Mouse (Mus musculus) heart, embryonic 11.5 days (tissue): Measurements from ENCODE around the gene Fbxo42. TPM values are rescaled to one million over a fixed set of nuclear protein-coding genes. Genes with fewer than 3 reads are reported as not detected.

Experiments used
- ATAC-seq: fragments of 200-750 bp; cut with Nextera tagmentation; replicated peaks from 2 replicates; pipeline ENCODE4 v1.8.0; 2017; ENCODE audit warnings: moderate library complexity; ENCODE audit not compliant: insufficient number of reproducible peaks, low FRiP score, low TSS enrichment
- H3K27ac ChIP-seq: fragments of 300-500 bp; sonication (generic); 2 replicates; pipeline ENCODE4 v1.5.1; 2014; ENCODE audit warnings: mild to moderate bottlenecking, low read depth, low read length
- H3K27me3 ChIP-seq: fragments of 300-500 bp; sonication (generic); 2 replicates; pipeline ENCODE4 v1.6.1; 2014; ENCODE audit warnings: mild to moderate bottlenecking, low read length, mixed read lengths; ENCODE audit not compliant: control insufficient read depth, insufficient read depth
- H3K36me3 ChIP-seq: fragments of 300-500 bp; sonication (generic); 2 replicates; pipeline ENCODE4 v1.6.1; 2014; ENCODE audit warnings: mild to moderate bottlenecking, low read length, moderate library complexity, mixed read lengths; ENCODE audit not compliant: control insufficient read depth, insufficient read depth
- H3K4me1 ChIP-seq: fragments of 300-500 bp; sonication (generic); 2 replicates; pipeline ENCODE4 v1.6.1; 2014; ENCODE audit warnings: low read length; ENCODE audit not compliant: control insufficient read depth, insufficient read depth
- H3K4me2 ChIP-seq: fragments of 300-500 bp; sonication (generic); 2 replicates; pipeline ENCODE4 v1.6.1; 2014; ENCODE audit warnings: mild to moderate bottlenecking, moderate library complexity
- H3K4me3 ChIP-seq: fragments of 300-500 bp; sonication (generic); 2 replicates; pipeline ENCODE4 v1.5.1; 2014; ENCODE audit warnings: low read depth, low read length
- H3K9ac ChIP-seq: fragments of 300-500 bp; sonication (generic); 2 replicates; pipeline ENCODE4 v1.6.1; 2014; ENCODE audit warnings: mild to moderate bottlenecking, low read depth, low read length, moderate library complexity
- H3K9me3 ChIP-seq: fragments of 300-500 bp; sonication (generic); replicated peaks from 2 replicates; pipeline ENCODE4 v1.6.1; 2016; ENCODE audit warnings: low read length; ENCODE audit not compliant: control insufficient read depth
- WGBS: fragments of 180-500 bp; shearing (Covaris S2); extraction: QIAGEN DNeasy Blood & Tissue Kit; methylation state at CpG from one replicate; pipeline ENCODE4 v1.1.7; 2014; ENCODE audit not compliant: insufficient replicate concordance; 5-methylcytosine and 5-hydroxymethylcytosine counted together
- polyA plus RNA-seq: library from polyadenylated mRNA; unstranded; fragments of >200 nt; fragmentation: Nextera tagmentation; extraction: Ambion mirVana; gene quantifications from 2 replicates; pipeline ENCODE4 v1.2.1, GENCODE M21; 2014

Fbxo42 gene
- polyA plus RNA-seq, 1 experiment from 2014 or later = 19.3 TPM

GRCm38 (mm10) chr4:141172121-141172520 is 24.4 kb downstream of the Fbxo42 start:
- Histone ChIP-seq H3K4me1 (peaks cover 15% of the 10 kb centered on the region; the same call in 1 of the 2 replicates), H3K4me3 (no peak overlapping the region), H3K27ac (no peak overlapping the region), H3K4me2 (no peak overlapping the region), H3K36me3 (peaks cover 2% of the 10 kb centered on the region), H3K9ac (no peak overlapping the region), H3K9me3 (no peaks in the 10 kb centered on the region), H3K27me3 (no peaks in the 10 kb centered on the region)
- WGBS = 89% methylated on average over 8 of the region's 8 CpGs
- no peak for ATAC-seq

GRCm38 (mm10) chr4:141175783-141176182 is 28.1 kb downstream of the Fbxo42 start:
- H3K27me3 ChIP-seq = no peaks in the 10 kb centered on the region
- peaks cover 16% of the 10 kb centered on the region; the same call in 1 of the 2 replicates for H3K4me1 ChIP-seq
- no peak overlapping the region for H3K4me3 ChIP-seq
- H3K9me3 ChIP-seq = no peaks in the 10 kb centered on the region
- no peak overlapping the region for H3K27ac ChIP-seq
- peaks cover 6% of the 10 kb centered on the region for H3K36me3 ChIP-seq
- WGBS = 72% methylated on average over 5 of the region's 5 CpGs
- no peak overlapping the region for H3K4me2 ChIP-seq
- ATAC-seq = no peak
- H3K9ac ChIP-seq = no peak overlapping the region

- H3K27me3 ChIP-seq = no peaks in the 10 kb centered on the region
Observed at GRCm38 (mm10) chr4:141176328-141176838, 28.7 kb downstream of the Fbxo42 start.

GRCm38 (mm10) chr4:141178500-141178899 is 30.8 kb downstream of the Fbxo42 start:
- H3K4me3 ChIP-seq = no peak overlapping the region
- no peak for ATAC-seq
- H3K4me1 ChIP-seq = peaks cover 16% of the 10 kb centered on the region; the same call in 1 of the 2 replicates
- no peaks in the 10 kb centered on the region for H3K27me3 ChIP-seq
- peaks cover 7% of the 10 kb centered on the region for H3K36me3 ChIP-seq
- H3K27ac ChIP-seq = no peak overlapping the region
- H3K9ac ChIP-seq = no peak overlapping the region
- no peaks in the 10 kb centered on the region for H3K9me3 ChIP-seq
- no peak overlapping the region for H3K4me2 ChIP-seq
- WGBS = 89% methylated on average over 4 of the region's 4 CpGs

More at GRCm38 (mm10) chr4:141176328-141176838, 28.7 kb downstream of the Fbxo42 start:
- H3K4me2 ChIP-seq = no peak overlapping the region
- H3K4me1 ChIP-seq = peaks cover 16% of the 10 kb centered on the region; the same call in 1 of the 2 replicates
- no peak for ATAC-seq
- H3K27ac ChIP-seq = no peak overlapping the region
- H3K9me3 ChIP-seq = no peaks in the 10 kb centered on the region
- peaks cover 7% of the 10 kb centered on the region for H3K36me3 ChIP-seq
- WGBS = 77% methylated on average over 10 of the region's 10 CpGs
- H3K4me3 ChIP-seq = no peak overlapping the region
- H3K9ac ChIP-seq = no peak overlapping the region

GRCm38 (mm10) chr4:141180831-141181230 is 33.1 kb downstream of the Fbxo42 start:
- no peak for ATAC-seq

GRCm38 (mm10) chr4:141181981-141182380 is 34.3 kb downstream of the Fbxo42 start:
- H3K4me3 ChIP-seq = no peak overlapping the region
- no peak overlapping the region for H3K27ac ChIP-seq
- peaks cover 7% of the 10 kb centered on the region for H3K36me3 ChIP-seq
- peaks cover 9% of the 10 kb centered on the region; the same call in 1 of the 2 replicates for H3K4me1 ChIP-seq
- H3K9me3 ChIP-seq = no peaks in the 10 kb centered on the region
- no peak overlapping the region for H3K9ac ChIP-seq
- 94% methylated on average over 6 of the region's 6 CpGs for WGBS
- no peak for ATAC-seq
- H3K4me2 ChIP-seq = no peak overlapping the region
- no peaks in the 10 kb centered on the region for H3K27me3 ChIP-seq

More at GRCm38 (mm10) chr4:141180831-141181230, 33.1 kb downstream of the Fbxo42 start:
- Histone ChIP-seq H3K9ac (no peak overlapping the region), H3K4me2 (no peak overlapping the region), H3K27me3 (no peaks in the 10 kb centered on the region), H3K4me3 (no peak overlapping the region), H3K9me3 (no peaks in the 10 kb centered on the region), H3K27ac (no peak overlapping the region), H3K36me3 (peaks cover 7% of the 10 kb centered on the region), H3K4me1 (peaks cover 13% of the 10 kb centered on the region; the same call in 1 of the 2 replicates)
- 92% methylated on average over 8 of the region's 8 CpGs for WGBS

- no peak overlapping the region for H3K4me2 ChIP-seq
- H3K27me3 ChIP-seq = no peaks in the 10 kb centered on the region
- ATAC-seq = no peak
- peaks cover 3% of the 10 kb centered on the region for H3K36me3 ChIP-seq
- no peak overlapping the region for H3K9ac ChIP-seq
- H3K4me1 ChIP-seq = peaks cover 7% of the 10 kb centered on the region; the same call in 1 of the 2 replicates
- no peak overlapping the region for H3K4me3 ChIP-seq
- 94% methylated on average over 2 of the region's 2 CpGs for WGBS
- no peak overlapping the region for H3K27ac ChIP-seq
- no peaks in the 10 kb centered on the region for H3K9me3 ChIP-seq
Observed at GRCm38 (mm10) chr4:141183932-141184331, 36.2 kb downstream of the Fbxo42 start.

- WGBS = 89% methylated on average over 4 of the region's 4 CpGs
- Histone ChIP-seq H3K4me1 (peaks cover 7% of the 10 kb centered on the region; the same call in 1 of the 2 replicates), H3K9ac (no peak overlapping the region), H3K27ac (no peak overlapping the region), H3K36me3 (peaks cover 3% of the 10 kb centered on the region), H3K9me3 (no peaks in the 10 kb centered on the region), H3K4me3 (no peak overlapping the region), H3K27me3 (no peaks in the 10 kb centered on the region), H3K4me2 (no peak overlapping the region)
- no peak for ATAC-seq
Observed at GRCm38 (mm10) chr4:141184426-141184825, 36.7 kb downstream of the Fbxo42 start.
